Mouse (Mus musculus) kidney, adult 2 months (tissue): Measurements from ENCODE around the gene Apobec2.

ENCODE experiments used
- CTCF ChIP-seq: fragments of 200-500 bp; conservative IDR thresholded peaks from 2 replicates; pipeline ENCODE4 v1.5.1; 2011; ENCODE audit warnings: low read depth, mild to moderate bottlenecking, control low read depth, low read length, moderate library complexity, mixed read lengths; ENCODE audit not compliant: insufficient read depth, insufficient read length
- POLR2A ChIP-seq: fragments of 200-500 bp; IDR thresholded peaks from one replicate; pipeline ENCODE4 v1.6.1; 2011; ENCODE audit warnings: low read depth, low read length, control low read depth

DNA sequence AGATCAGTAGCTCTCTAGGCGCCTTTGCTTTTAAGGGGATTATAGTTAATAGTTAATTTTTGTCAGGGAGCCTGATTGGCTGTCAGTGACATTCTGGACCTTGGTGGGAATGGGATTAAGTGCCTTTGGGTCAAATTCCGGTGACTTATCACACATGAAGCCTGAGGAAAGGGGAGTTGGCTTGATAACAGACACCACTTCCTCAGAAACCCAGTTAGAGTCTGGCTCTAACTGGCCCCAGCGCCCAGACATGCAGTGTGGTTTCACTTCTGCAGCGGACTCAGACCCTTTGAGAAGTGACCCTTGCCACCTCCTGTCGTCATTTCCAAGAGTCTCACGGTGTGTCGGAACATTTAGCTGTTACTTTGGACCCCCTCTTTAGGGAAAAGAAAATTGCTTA lies 14.6 kb downstream of the Apobec2 start:
- TF ChIP-seq CTCF (no peak), POLR2A (no peak)
